Mouse (Mus musculus): ENCODE data around the gene Cbl.
"Not testable (repeated sequence)": the region's sequence is repeated elsewhere in the genome, so short reads cannot be mapped to it uniquely, and the experiment has no call there.

Cbl gene

DNA sequence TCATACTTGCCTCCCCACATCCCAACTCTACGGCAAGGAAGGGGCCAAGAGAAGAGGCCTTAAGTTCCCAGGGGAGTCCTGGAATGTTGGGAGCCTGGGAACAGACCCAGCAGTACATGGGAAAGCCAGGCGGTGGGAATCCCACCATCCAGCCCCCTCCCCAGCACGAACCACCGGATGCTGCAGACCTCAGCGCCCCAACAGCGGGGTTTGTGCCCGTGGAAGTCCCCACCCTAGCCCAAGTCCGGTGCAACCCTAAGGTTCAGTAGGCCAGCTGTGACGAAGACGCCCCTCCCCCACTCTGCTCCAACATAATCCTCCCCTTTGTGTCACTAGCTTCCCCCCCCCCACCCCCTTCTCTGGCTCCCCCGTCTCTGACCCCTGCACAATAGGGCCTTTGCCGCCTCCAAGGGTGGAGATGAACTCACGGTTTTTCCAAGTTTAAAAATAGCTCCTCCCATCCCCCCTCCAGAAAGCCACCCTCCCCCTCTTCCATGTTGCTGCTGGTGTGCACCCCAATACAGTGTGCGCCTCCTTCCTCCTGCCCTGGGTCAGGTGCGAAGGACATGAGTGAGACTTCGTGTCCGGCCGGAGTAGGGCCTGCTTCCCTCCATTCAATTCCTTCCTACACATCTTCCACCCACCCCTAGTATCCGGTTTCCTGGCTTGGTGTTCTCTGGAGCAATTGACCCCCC lies 103.1 kb downstream of the Cbl start:
- no peak for DNase-seq (ENCODE audit: low spot score)

- DNase-seq (ENCODE audit: low spot score): peak; percentile 93
These were observed 103.8 kb downstream of the Cbl start for GRCm38 (mm10) chr9:44130034-44130433.

- peak; percentile 64 for DNase-seq (ENCODE audit: low spot score)
These were observed 104.2 kb downstream of the Cbl start for GRCm38 (mm10) chr9:44129633-44130032.

DNA sequence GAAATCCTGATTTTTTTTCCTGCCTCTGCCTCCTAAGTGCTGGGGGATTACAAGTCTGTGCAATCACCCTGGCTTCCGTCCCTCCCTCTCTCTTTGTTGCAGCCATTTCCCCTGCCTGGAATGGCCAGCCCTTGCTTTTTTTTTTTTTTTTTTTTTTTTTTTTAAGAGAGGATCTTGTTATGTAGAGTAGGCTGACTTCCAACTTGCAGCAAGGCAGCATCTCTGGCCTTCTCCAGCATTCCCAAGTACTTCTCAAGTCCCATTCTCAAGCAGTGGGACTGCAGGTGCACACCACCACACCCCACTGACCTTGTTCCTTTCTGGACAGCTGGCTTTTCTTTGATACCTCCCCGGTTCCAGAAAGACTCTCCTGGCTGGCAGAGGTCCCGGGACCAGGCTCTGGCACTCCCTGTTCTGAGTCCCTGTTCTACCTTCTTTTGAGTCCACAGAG lies 106.5 kb downstream of the Cbl start:
- DNase-seq (ENCODE audit: low spot score): no peak

DNA sequence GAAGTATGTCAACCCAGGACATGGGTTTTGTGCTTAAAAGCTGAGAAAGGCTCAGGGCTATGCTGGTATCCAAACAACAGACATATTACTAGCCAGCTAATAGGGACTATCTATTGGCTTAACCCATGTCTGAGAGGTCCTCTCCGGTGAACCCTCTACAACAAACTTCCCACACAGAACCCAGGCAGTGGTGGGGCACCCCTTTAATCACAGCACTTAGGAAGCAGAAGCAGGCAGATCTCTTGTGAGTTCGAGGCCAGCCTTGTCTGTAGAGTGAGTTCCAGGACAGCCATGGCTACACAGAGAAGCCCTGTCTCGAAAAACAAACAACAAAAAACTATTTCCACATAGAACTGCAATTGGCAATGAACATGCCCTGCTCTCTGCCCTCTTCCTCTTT lies 107.1 kb downstream of the Cbl start:
- DNase-seq (ENCODE audit: low spot score): no peak

GRCm38 (mm10) chr9:44125546-44126428 lies 108.1 kb downstream of the Cbl start:
- peak; percentile 88 for DNase-seq (ENCODE audit: low spot score)

DNA sequence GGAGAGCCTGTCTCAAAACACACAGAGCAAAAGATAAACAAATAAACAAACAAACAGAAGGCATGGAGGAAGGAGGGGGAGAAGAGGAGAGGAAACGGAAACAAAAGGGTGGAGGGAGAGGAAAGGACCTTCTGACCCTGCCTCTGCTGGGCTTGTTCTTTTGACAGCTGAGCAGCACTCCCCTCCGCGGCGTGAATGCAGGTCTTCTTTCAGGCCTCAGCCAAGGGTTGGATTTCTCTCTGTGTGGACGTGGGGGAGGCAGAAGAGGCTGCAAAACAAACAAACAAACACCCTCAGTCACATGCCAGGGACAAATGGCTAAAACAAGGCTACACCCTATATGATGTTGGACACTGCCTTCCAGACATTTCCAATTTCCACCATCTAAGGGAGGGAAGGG lies 108.8 kb downstream of the Cbl start:
- no peak for DNase-seq (ENCODE audit: low spot score)

DNA sequence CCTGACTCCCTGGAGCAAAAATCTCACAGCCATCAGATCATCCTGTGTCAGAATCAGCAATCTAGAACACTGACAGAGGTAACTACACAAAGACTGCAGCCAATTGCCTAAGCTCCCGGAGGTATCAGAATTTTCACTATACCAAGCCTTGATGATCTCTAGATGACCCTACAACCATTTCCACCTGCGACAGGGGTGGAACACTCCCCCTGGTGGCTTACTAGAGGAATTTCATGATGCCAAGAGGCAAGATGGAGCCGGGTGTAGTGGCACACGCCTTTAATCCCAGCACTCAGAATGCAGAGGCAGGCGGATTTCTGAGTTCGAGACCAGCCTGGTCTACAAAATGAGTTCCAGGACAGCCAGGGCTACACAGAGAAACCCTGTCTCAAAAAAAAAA lies 109.5 kb downstream of the Cbl start:
- no peak for DNase-seq (ENCODE audit: low spot score)

DNA sequence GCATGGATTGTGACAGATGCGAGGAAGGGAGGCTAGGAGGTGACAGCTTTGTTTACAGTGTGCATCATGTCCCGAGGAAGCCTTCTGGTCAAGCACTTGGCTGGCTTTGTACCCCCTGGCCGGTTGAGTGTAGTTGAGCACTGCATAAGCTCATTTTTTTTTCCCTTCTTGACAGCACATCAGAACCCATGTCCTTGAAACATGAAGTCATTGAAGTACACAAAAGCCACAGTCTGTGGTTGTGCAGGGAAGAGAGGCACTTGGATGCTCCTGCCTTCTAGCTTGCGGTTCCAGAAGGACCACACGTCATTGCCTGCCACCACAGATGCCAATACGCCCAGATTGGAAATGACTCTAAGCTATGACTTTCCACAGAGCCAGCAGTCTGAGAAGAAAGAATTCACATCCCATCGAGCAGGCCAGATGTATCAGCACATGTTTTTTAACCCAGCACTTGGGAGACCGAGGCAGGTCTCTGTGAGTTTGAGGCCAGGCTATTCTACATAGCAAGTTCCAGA lies 113.8 kb downstream of the Cbl start:
- DNase-seq (ENCODE audit: low spot score): no peak

GRCm38 (mm10) chr9:44119011-44119410 lies 114.8 kb downstream of the Cbl start:
- no peak for DNase-seq (ENCODE audit: low spot score)

GRCm38 (mm10) chr9:44116182-44116581 lies 117.7 kb downstream of the Cbl start:
- DNase-seq (ENCODE audit: low spot score): no peak

DNA sequence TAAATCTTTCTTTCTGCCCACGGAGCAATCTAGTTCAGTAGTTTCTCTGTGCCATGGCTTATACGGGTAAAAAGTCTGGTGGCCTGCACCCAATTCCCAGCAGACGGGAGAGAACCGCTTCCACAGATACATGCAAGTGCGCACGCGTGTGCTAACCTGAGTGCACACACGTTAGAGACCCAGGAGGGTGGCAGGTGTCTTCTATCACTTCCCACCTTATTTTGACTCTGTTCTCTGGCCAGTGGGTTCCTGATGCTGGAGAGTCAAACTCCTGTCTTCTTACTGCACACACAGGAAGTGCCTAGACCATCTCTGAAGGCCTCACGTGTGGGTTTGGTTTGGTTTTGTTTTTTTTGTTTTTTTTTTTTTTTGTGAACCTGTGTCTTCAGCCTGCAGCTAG lies 118.2 kb downstream of the Cbl start:
- no peak for DNase-seq (ENCODE audit: low spot score)

- DNase-seq (ENCODE audit: low spot score): no peak
These were observed 119.4 kb downstream of the Cbl start for GRCm38 (mm10) chr9:44114453-44114852.

DNA sequence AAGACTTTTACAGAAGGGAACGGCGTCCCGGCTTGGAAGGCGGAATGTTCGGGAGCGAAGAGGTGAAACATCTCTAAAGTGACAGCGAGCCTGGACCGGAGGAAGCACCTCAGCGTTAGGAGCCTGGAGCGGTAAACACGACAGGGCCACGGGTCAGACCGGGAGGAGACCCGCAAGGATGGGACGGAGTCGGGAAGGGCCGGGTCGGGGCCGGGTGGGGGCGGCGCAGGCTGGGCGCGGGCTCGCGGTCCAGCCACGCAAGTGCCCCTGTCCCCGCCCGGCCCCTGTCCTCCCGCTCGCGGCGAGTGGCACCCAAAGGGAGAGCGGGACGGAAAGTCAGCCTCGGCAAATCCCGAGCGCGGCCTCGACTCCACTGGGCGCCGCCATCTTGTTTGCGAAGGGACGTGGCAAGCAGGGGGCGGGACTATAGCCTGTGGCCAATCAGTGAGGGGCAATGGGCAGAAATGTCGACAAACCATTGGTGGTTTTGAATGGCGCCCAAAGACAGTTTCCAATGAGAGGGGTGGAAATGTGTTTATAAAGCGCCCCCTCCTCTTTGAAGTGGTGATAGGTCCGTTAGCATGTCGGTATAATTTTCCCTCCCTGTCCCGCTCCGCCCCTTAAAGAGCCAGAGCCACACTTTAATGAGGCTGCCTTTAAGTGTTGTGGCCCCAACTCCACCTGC lies 120.6 kb downstream of the Cbl start, which contains the start of the genes Gm49380 and Rnf26:
TSS of gene Gm49380 (minus strand) at position 396 of the 685 bp plus-strand sequence.
TSS of gene Rnf26 (minus strand) at position 413 of the 685 bp plus-strand sequence.
- DNase-seq (ENCODE audit: low spot score): peak; percentile 98

GRCm38 (mm10) chr9:44111909-44112308 lies 121.9 kb downstream of the Cbl start:
- DNase-seq (ENCODE audit: low spot score): not testable (repeated sequence)

DNA sequence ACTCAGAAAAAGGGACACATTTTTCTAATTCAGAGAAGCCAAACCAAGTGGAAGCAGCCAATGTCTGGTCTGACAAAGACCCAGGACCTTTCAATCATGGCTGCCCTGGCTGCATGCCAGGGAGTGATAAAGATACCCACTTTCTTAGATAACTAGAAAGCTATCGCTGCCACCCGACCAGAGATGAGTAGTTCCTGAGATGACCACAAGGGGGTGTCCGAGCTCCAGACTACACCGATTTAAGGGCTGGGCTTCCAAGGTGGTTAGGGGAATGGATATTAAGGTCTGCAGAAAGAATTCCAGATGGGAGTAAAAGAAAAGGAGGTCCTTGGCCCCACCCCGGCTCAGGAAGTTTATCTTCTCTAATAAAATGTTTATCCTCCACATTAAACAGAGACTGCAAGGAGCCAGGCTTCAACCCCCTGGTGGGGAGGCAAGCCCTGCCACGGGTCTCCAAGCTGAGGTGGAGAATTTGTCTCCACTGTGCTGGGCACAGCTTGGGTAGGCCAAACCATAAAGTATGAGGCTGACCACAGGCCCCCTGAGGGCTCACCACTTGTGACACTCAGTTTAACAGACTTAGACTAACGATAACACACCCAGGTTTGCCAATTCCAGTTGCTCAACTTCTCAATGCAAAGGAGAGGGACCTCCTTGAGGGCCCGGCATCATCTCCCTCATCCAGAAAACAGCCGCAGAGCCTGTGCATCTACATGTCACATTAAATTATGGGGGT lies 124.3 kb downstream of the Cbl start:
- DNase-seq (ENCODE audit: low spot score): peak; percentile 72

DNA sequence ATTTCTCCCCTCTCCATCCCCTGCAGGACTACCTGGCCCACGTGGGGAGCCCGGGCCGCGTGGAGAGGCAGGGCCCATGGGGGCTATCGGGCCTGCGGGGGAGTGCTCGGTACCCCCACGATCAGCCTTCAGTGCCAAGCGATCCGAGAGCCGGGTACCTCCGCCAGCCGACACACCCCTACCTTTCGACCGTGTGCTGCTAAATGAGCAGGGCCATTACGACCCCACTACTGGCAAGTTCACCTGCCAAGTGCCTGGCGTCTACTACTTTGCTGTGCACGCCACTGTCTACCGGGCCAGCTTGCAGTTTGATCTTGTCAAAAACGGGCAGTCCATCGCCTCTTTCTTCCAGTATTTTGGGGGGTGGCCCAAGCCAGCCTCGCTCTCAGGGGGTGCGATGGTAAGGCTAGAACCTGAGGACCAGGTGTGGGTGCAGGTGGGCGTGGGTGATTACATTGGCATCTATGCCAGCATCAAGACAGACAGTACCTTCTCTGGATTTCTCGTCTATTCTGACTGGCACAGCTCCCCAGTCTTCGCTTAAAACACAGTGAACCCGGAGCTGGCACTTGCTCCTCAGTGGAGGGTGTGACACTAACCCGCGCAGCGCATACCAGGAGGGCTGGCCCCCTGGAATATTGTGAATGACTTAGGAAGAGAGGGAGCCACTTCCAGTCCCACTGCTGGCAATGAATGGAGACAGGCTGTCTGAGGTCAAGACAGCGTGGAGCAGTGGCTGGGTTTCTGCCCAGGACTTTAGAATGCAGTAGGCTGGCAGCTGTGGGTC lies 125.4 kb downstream of the Cbl start:
- DNase-seq (ENCODE audit: low spot score): no peak

DNA sequence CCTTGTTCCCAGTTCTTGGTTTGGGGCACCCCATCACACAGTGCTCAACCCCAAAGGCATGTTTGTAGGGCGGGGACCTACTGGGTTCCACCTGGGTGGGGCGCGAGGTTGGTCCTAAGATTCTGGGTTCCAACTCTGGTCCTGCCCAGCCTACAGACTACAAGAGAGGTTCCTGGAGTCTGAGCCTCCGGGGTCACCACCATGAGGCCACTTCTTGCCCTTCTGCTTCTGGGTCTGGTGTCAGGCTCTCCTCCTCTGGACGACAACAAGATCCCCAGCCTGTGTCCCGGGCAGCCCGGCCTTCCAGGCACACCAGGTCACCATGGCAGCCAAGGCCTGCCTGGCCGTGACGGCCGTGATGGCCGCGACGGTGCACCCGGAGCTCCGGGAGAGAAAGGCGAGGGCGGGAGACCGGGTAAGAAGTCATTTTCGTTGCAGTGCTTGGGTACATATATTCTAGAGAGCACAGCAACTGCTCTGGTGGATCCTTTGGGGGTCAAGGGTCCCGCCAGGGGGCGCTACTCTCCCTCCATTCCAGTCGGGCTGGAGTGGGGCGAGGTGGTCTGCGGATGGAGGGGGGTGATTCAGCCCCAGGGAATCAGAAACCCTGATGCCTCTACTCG lies 126.2 kb downstream of the Cbl start:
- DNase-seq (ENCODE audit: low spot score): no peak

DNA sequence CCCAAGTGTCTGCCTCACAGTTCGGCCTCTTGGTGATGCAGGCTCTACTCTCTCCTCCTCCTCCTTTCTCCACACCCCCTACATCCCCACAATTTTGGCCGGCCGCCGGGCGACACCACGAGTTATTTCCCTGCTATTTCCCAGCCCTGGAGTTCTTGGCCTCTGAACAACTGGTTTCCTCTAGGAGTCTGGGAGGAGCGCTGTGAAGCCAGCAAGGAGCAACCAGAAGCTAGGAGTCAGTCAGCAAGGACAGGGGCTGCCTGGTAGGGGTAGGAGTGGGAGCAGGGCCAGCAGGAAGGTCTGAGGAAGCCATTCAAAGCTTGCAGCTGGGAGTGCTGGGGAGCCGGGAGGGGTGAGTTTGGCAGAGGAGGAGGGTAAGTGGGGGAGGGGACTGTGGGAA lies 126.7 kb downstream of the Cbl start, which contains the start of gene C1qtnf5:
TSS of gene C1qtnf5 (plus strand) at position 136 of the 400 bp plus-strand sequence.
- DNase-seq (ENCODE audit: low spot score): peak; percentile 84

DNA sequence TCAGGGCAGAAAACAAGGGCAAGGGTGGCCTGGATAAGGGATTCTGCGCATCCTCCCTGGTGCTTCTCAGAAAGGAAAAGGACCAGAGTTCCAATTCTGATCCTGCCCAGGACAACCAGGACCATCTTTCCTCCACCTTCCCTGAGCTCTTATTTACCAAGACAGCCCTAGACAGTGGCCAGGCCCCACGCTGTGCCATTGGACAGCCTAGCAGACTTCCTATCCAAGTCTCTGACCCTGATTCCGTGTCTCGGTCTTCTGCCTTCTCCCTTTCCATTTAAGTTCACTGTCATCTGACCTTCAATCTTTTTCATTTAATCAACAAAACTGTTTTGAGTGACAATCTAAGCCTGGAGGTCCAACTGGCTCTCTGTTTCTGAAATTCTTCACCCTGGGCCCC lies 127.3 kb downstream of the Cbl start:
- DNase-seq (ENCODE audit: low spot score): no peak
